Mouse (Mus musculus): Measurements from ENCODE around the gene Icos. TPM values are rescaled to one million over a fixed set of nuclear protein-coding genes. Genes with fewer than 3 reads are reported as not detected.

Gene Icos
- polyA plus RNA-seq, 1 experiment from 2014 or later: 0.25 TPM

DNA sequence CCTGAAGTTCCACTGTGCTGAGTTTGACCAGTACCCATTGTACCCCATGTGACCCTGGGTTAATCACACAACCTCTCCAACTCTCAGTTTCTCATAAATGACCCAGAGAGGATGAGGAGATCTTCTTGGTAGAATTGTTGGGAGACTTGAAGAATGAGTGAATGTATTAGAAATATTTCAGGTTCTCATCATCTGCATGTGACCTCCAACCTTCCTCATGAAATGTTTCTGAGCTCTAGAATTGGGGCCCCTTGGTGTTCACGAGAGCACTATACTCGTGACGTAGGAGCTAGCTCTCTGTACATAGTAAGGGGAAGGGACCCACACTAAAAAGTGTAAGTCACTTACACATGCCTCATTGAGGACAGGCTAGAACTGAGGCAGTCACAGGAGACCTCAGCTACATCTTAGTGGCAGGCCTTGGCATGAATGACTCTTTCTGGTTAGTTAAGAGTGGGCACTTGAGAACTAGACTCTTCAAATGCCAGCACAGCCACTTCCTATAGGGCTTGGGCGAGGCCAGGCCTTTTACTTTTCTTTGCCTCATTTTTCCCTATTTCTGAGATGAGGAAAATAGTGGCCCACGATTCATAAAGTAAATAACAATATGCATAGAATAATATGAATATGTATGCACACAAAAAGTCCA, 2.0 kb upstream of the Icos start:
- Histone ChIP-seq H3K9me3 (replicated peaks) (no peaks in the 10 kb centered on the region), H3K36me3 (no peaks in the 10 kb centered on the region), H3K27me3 (ENCODE audit: low read depth, poor library complexity, severe bottlenecking) (no peaks in the 10 kb centered on the region), H3K4me3 (no peak overlapping the region), H3K4me1 (0 out of 2 replicates have a peak, but pooled peaks cover 5% of the 10 kb centered on the region), H3K27ac (replicated peaks) (no peak overlapping the region)
- WGBS: 92% methylated on average over 5 of the region's 5 CpGs
- DNase-seq (ENCODE audit: low spot score): no peak

DNA sequence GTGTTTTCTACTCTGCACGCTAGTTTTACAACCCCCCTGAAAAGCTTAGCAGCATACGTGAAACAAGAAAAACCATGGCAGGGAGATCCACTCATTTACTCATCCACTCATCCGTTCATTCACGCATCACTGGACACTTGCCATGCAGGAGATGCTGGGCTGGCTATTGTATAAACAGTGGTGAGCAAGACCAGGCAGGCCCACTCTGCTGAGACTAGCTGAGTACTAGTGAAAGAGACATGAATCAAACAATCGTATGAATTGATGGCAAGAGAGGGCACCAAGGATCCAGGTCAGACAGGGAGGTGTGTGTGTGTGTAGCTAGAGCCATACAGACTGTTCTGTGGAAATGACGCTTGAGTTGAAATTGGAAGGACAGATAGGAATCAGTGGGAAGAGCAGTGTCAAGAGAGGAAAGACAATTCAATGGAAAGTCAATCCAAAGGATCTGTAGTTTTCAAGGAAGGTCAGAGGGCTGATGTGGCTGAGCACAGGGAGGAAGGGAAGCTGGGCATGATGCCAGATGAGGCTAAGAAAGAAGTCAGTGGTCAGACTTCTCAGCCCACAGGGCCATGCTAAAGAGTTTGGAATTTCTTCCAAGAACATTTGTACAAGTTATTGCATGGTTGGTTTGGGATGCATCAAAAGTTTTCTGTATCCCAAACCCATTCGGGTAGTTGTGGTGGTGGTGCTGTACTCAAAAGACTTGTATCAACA, 1.6 kb downstream of the Icos start:
- no peaks in the 10 kb centered on the region for H3K27me3 ChIP-seq (ENCODE audit: low read depth, poor library complexity, severe bottlenecking)
- H3K9me3 ChIP-seq (replicated peaks): no peaks in the 10 kb centered on the region
- no peak overlapping the region for H3K4me3 ChIP-seq
- WGBS: 60% methylated on average over 7 of the region's 7 CpGs
- H3K36me3 ChIP-seq: no peaks in the 10 kb centered on the region
- no peak for DNase-seq (ENCODE audit: low spot score)
- H3K4me1 ChIP-seq: no peaks in the 10 kb centered on the region
- H3K27ac ChIP-seq (replicated peaks): no peak overlapping the region

DNA sequence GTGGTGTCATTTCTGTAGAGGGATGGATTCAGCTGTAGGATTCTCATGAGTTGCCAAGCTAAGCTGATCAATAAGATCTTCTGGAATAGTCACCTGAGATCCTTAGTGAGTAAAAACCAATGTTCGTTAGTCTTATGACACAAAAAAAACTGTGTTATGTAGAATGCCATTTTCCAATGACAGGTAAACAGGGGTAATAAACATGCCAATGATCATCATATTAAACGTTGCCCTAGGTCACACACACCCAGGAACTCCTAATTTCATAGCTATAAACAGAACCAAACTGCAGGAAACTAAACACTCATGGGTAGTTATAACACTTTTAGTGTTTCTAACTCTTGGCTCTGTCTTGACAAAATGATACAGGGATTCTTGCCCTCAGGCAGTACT, 2.1 kb downstream of the Icos start:
- Histone ChIP-seq H3K9me3 (replicated peaks) (no peaks in the 10 kb centered on the region), H3K36me3 (no peaks in the 10 kb centered on the region), H3K27me3 (ENCODE audit: low read depth, poor library complexity, severe bottlenecking) (no peaks in the 10 kb centered on the region), H3K4me3 (no peak overlapping the region), H3K27ac (replicated peaks) (no peak overlapping the region), H3K4me1 (no peaks in the 10 kb centered on the region)
- DNase-seq (ENCODE audit: low spot score): no peak
- WGBS: 86% methylated on average over 2 of the region's 2 CpGs

DNA sequence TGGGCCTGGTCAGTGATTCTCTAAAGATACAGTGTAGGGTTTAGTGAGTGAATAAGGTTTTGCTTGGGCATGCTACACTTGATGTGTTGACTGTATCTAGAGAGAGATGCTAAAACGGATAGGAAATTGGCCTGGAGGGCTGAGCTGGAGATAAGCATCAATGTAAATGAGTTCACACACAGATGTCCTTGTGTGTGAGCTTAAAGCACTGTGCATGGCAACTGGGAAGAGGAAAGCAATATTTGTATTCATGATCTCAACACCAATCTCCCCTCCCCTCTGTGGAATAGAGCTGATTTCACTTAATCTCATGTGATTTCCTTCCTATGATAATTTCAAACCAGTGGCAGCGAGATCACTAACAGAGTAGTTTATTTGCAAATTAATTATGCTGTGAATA, 7.3 kb downstream of the Icos start:
- no peaks in the 10 kb centered on the region for H3K4me1 ChIP-seq
- H3K36me3 ChIP-seq: no peaks in the 10 kb centered on the region
- no peak for DNase-seq (ENCODE audit: low spot score)
- no peaks in the 10 kb centered on the region for H3K27me3 ChIP-seq (ENCODE audit: low read depth, poor library complexity, severe bottlenecking)
- H3K9me3 ChIP-seq (replicated peaks): no peaks in the 10 kb centered on the region
- 75% methylated on average over 2 of the region's 2 CpGs for WGBS
- no peak overlapping the region for H3K27ac ChIP-seq (replicated peaks)
- H3K4me3 ChIP-seq: no peak overlapping the region

DNA sequence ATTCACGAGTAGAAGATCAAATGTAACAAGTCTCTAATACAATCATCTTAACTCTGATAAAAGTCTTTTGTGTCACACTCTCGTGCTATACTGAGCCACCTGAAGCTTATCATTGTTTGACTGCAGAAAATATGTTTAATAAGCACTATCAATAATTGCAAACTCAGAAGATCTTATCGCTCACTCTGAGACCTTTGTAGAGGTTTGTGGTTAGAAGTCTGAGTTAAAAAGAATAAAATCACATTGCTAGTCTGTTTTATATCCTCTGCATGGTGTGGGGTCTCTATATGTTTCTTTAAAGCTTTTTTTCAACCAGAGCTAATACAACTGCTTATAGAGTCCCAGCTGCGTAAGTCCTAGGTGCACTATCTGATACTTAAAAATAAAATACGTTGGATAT, 8.4 kb downstream of the Icos start:
- no peak for DNase-seq (ENCODE audit: low spot score)
- no peaks in the 10 kb centered on the region for H3K27me3 ChIP-seq (ENCODE audit: low read depth, poor library complexity, severe bottlenecking)
- H3K4me1 ChIP-seq: no peaks in the 10 kb centered on the region
- no peak overlapping the region for H3K27ac ChIP-seq (replicated peaks)
- no peak overlapping the region for H3K4me3 ChIP-seq
- H3K9me3 ChIP-seq (replicated peaks): no peaks in the 10 kb centered on the region
- WGBS: 88% methylated on average over 5 of the region's 5 CpGs
- H3K36me3 ChIP-seq: no peaks in the 10 kb centered on the region

DNA sequence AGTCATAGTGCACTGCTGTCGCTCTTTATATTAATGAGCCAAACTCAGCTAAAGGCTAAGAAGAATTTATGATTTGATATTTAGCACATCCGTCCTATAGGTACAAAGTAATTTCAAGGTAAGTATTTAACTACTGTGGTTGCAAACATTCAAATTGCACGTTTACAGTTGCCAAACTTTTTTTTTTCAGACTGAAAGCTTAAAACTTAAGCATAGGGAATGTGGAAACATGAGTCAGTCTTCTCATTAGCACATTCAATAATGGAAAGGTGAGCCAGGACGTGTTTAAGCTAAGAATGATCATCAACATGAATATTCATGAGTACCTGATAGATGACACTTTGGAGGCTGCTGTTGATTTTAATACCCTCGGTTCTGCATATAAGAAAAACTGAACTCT, 11.4 kb downstream of the Icos start:
- Histone ChIP-seq H3K4me3 (no peak overlapping the region), H3K27me3 (ENCODE audit: low read depth, poor library complexity, severe bottlenecking) (no peaks in the 10 kb centered on the region), H3K27ac (replicated peaks) (no peak overlapping the region), H3K4me1 (peaks cover 3% of the 10 kb centered on the region; the same call in 1 of the 2 replicates), H3K36me3 (no peaks in the 10 kb centered on the region), H3K9me3 (replicated peaks) (no peaks in the 10 kb centered on the region)
- no peak for DNase-seq (ENCODE audit: low spot score)
- 85% methylated on average over 5 of the region's 5 CpGs for WGBS

DNA sequence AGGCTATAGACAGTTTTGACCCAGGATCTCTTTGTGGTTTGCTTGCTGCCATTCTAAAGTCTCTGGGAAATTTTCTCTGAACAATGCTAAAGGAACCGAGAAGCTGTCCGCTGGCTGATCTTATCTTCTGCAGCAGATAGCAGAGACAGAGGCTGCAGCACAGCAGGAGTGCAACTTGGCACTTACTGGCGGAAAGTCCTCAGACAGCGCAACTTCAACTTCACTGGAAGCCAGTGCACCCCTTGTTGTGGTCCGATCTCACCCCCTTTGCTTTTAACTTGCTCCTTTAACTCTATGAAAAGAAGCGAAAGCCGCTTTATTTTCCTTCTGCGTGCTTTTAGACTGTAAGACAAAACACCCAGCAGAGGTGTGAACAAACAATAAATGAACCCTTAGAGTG, 12.6 kb downstream of the Icos start:
- no peak for DNase-seq (ENCODE audit: low spot score)
- Histone ChIP-seq H3K36me3 (no peaks in the 10 kb centered on the region), H3K27ac (replicated peaks) (no peak overlapping the region), H3K4me3 (no peak overlapping the region), H3K9me3 (replicated peaks) (no peaks in the 10 kb centered on the region), H3K4me1 (peaks cover 3% of the 10 kb centered on the region; the same call in 1 of the 2 replicates), H3K27me3 (ENCODE audit: low read depth, poor library complexity, severe bottlenecking) (no peaks in the 10 kb centered on the region)
- 64% methylated on average over 8 of the region's 8 CpGs for WGBS

DNA sequence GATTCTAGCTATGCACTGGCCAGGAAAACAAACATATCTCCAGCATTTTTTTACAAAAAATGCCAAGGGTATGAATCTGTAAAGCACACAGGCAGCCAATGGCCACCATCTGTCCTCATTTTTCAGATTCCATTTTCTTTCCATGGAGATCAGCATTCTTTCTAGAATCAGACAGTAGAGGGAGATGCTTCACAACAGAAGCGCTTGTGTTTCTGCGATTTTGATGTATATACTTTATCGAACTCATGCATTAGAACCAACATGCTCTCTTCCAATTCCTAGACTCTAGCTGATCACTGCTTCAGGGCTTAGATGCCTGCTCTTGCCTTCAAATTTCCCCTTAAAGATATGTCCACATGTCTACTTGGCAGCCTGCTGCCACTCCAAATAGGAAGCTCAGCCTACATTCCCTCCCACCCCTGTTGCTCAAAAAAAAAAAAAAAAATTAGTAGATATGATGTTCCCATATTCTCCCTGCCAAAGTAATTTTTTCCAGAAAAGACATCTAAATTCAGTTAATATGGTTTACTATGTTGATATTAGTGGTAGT, 20.4 kb downstream of the Icos start:
- H3K4me1 ChIP-seq: peaks cover 17% of the 10 kb centered on the region
- 0 out of 2 replicates have a peak, but pooled peaks cover 4% of the 10 kb centered on the region for H3K27me3 ChIP-seq (ENCODE audit: low read depth, poor library complexity, severe bottlenecking)
- no peak overlapping the region for H3K27ac ChIP-seq (replicated peaks)
- H3K4me3 ChIP-seq: no peak overlapping the region
- no peak for DNase-seq (ENCODE audit: low spot score)
- H3K36me3 ChIP-seq: no peaks in the 10 kb centered on the region
- no peaks in the 10 kb centered on the region for H3K9me3 ChIP-seq (replicated peaks)
- 86% methylated on average over 3 of the region's 3 CpGs for WGBS

DNA sequence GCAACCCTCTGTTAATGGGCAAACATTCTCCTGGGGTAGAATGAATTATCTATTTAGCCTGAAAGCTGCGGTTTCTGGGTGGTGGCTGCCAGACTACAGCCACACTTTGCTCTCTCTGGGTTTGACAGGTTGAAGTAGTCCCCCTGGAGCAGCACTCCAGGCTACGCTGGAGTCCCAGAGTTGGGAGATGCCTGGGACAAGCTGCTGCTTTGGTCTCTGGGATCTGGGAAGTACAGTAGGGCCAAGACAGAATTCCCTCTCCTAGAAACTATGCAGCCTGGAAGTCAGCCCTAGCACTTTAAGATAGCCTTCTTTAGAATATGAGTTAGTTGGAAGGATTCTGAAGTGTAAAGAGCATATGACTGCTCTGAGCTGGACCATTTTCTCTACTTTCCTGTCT, 21.0 kb downstream of the Icos start:
- H3K4me1 ChIP-seq: peaks cover 17% of the 10 kb centered on the region
- H3K36me3 ChIP-seq: no peaks in the 10 kb centered on the region
- H3K27me3 ChIP-seq (ENCODE audit: low read depth, poor library complexity, severe bottlenecking): 0 out of 2 replicates have a peak, but pooled peaks cover 7% of the 10 kb centered on the region
- DNase-seq (ENCODE audit: low spot score): no peak
- H3K4me3 ChIP-seq: no peak overlapping the region
- H3K9me3 ChIP-seq (replicated peaks): no peaks in the 10 kb centered on the region
- 71% methylated on average over 2 of the region's 2 CpGs for WGBS
- H3K27ac ChIP-seq (replicated peaks): no peak overlapping the region

DNA sequence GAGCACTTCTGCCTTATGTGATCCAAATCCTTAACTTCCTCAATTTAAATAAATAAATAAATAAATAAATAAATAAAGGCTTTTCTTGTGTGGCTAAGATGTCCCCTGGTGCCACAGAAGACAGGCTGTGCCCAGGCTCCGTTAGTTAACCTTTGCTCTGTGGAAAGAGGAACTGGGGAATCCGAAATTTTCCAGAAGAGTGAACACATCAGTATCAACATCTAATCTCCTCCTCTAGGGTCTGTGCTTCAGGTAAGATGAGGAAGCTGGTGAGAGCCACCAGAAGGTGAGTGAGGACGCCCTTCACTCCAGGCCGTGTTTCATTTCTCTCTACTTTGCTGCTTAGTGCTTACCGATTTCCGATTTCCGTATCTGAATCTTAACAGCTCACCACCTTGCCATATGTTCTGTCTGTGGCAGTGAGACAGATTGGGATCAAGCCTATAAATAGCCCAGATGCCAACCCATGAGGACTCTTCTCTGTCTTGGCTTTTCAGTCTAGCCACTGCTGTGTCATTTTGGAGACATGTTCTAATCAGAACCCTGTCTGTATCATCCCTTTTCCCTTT, 24.1 kb downstream of the Icos start:
- no peak overlapping the region for H3K4me3 ChIP-seq
- DNase-seq (ENCODE audit: low spot score): no peak
- no peaks in the 10 kb centered on the region for H3K36me3 ChIP-seq
- peaks cover 25% of the 10 kb centered on the region for H3K4me1 ChIP-seq
- no peaks in the 10 kb centered on the region for H3K9me3 ChIP-seq (replicated peaks)
- no peak overlapping the region for H3K27ac ChIP-seq (replicated peaks)
- H3K27me3 ChIP-seq (ENCODE audit: low read depth, poor library complexity, severe bottlenecking): 0 out of 2 replicates have a peak, but pooled peaks cover 7% of the 10 kb centered on the region
- 88% methylated on average over 7 of the region's 7 CpGs for WGBS

DNA sequence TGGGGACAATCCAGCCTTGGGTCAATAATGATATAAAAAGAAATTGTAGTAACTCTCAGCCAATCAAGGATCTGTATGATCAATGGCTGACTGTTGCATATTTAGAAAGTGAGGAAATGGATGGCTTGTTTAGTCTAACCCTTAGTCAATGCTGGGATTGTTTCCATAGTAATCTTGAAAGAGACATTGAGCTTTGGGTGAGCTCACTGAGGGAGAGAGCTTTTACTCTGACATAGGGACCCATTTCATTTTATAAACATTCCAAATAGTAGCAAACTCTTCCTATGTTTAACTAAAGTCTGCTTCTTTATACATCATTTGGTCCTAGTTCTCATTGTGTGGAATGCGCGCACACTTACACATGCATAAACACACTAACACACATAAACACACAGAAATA, 28.5 kb downstream of the Icos start:
- H3K27ac ChIP-seq (replicated peaks): no peak overlapping the region
- H3K9me3 ChIP-seq (replicated peaks): no peaks in the 10 kb centered on the region
- WGBS: 94% methylated on average over 2 of the region's 2 CpGs
- peaks cover 8% of the 10 kb centered on the region for H3K4me1 ChIP-seq
- H3K27me3 ChIP-seq (ENCODE audit: low read depth, poor library complexity, severe bottlenecking): 0 out of 2 replicates have a peak, but pooled peaks cover 7% of the 10 kb centered on the region
- no peak for DNase-seq (ENCODE audit: low spot score)
- H3K4me3 ChIP-seq: no peak overlapping the region
- H3K36me3 ChIP-seq: no peaks in the 10 kb centered on the region

DNA sequence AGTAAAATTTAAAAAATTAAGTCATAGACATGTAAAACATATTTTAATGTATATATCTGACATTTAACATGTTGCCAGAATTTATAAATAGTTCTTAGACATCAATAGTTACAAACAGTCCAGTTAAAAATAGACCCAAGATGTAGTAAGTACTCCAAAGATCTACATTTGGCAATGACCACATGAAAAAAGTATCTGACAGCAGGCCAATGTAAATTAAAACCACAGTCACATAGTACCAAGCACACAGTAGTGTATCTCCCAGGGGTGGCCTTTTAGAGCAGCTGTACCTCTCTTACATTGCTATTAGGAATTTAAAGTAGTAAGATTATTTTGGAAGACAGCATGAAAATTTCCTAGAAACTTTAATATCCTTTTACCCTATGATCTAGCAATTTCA, 29.8 kb downstream of the Icos start:
- no peak for DNase-seq (ENCODE audit: low spot score)
- Histone ChIP-seq H3K27ac (replicated peaks) (no peak overlapping the region), H3K4me1 (peaks cover 8% of the 10 kb centered on the region), H3K9me3 (replicated peaks) (no peaks in the 10 kb centered on the region), H3K4me3 (no peak overlapping the region), H3K27me3 (ENCODE audit: low read depth, poor library complexity, severe bottlenecking) (0 out of 2 replicates have a peak, but pooled peaks cover 7% of the 10 kb centered on the region), H3K36me3 (no peaks in the 10 kb centered on the region)

DNA sequence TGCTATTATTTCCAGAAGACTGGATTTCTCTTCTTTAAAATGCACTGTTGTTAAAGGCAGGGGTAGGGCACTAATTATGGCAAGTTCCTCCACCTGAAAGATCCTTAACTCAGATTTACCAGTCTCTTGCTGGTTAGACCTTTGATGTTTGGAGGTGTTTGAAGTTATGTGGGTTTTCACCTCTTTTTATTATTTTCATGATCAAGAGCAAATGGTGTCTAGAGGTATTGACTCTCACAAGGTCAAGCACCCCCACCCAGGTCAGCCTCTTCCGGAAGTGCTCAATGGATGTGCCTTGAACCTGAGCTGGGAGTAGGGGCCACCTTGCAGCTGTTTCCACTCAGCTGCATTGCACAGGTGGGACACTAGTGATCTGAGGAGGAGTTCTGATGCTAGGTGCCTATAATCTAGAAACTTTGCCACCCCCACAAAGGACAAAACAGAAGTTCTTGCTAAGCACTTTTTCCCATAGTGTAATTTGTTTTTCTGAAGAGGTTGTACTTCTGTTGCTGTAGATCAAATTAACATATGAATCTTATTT, 38.9 kb downstream of the Icos start:
- Histone ChIP-seq H3K27me3 (ENCODE audit: low read depth, poor library complexity, severe bottlenecking) (no peaks in the 10 kb centered on the region), H3K4me3 (no peak overlapping the region), H3K36me3 (no peaks in the 10 kb centered on the region), H3K4me1 (no peaks in the 10 kb centered on the region), H3K9me3 (replicated peaks) (no peaks in the 10 kb centered on the region), H3K27ac (replicated peaks) (no peak overlapping the region)
- WGBS: 78% methylated on average over 1 of the region's 1 CpGs
- DNase-seq (ENCODE audit: low spot score): no peak

Measured in midbrain, embryonic 10.5 days (tissue).